Mouse (Mus musculus) liver, embryonic 12.5 days (tissue): ENCODE data around the gene Med12l. TPM values are rescaled to one million over a fixed set of nuclear protein-coding genes. Genes with fewer than 3 reads are reported as not detected.

Experiments
- ATAC-seq: fragments of 200-750 bp; cut with Nextera tagmentation; 2 replicates; pipeline ENCODE4 v1.8.0; 2017; ENCODE audit warnings: moderate number of reproducible peaks, mild to moderate bottlenecking, moderate library complexity
- H3K27ac ChIP-seq: fragments of 300-500 bp; sonication (generic); 2 replicates; pipeline ENCODE4 v1.5.1; 2016; ENCODE audit warnings: mild to moderate bottlenecking
- H3K27me3 ChIP-seq: fragments of 300-500 bp; sonication (generic); replicated peaks from 2 replicates; pipeline ENCODE4 v1.6.1; 2016; ENCODE audit warnings: mild to moderate bottlenecking, moderate library complexity
- H3K36me3 ChIP-seq: fragments of 300-500 bp; sonication (generic); 2 replicates; pipeline ENCODE4 v1.6.1; 2016; ENCODE audit warnings: mild to moderate bottlenecking, moderate library complexity
- H3K4me1 ChIP-seq: fragments of 300-500 bp; sonication (generic); 2 replicates; pipeline ENCODE4 v1.6.1; 2016
- H3K4me2 ChIP-seq: fragments of 300-500 bp; sonication (generic); 2 replicates; pipeline ENCODE4 v1.6.1; 2016; ENCODE audit warnings: mild to moderate bottlenecking, moderate library complexity
- H3K4me3 ChIP-seq: fragments of 300-500 bp; sonication (generic); 2 replicates; pipeline ENCODE4 v1.5.1; 2016; ENCODE audit warnings: mild to moderate bottlenecking, moderate library complexity
- H3K9ac ChIP-seq: fragments of 300-500 bp; sonication (generic); 2 replicates; pipeline ENCODE4 v1.6.1; 2016; ENCODE audit warnings: mild to moderate bottlenecking, moderate library complexity
- H3K9me3 ChIP-seq: fragments of 300-500 bp; sonication (generic); replicated peaks from 2 replicates; pipeline ENCODE4 v1.6.1; 2016; ENCODE audit warnings: mild to moderate bottlenecking, moderate library complexity
- WGBS: fragments of 180-500 bp; shearing (Covaris S2); methylation state at CpG from one replicate; pipeline ENCODE4 v1.1.7; 2016; ENCODE audit not compliant: insufficient replicate concordance; 5-methylcytosine and 5-hydroxymethylcytosine counted together
- polyA plus RNA-seq: library from polyadenylated mRNA; unstranded; fragments of >200 nt; fragmentation: Nextera tagmentation; extraction: Ambion mirVana; gene quantifications from 2 replicates; pipeline ENCODE4 v1.2.1, GENCODE M21; 2016

The Med12l gene
- polyA plus RNA-seq, 1 experiment from 2014 or later, result 2.1 TPM

DNA sequence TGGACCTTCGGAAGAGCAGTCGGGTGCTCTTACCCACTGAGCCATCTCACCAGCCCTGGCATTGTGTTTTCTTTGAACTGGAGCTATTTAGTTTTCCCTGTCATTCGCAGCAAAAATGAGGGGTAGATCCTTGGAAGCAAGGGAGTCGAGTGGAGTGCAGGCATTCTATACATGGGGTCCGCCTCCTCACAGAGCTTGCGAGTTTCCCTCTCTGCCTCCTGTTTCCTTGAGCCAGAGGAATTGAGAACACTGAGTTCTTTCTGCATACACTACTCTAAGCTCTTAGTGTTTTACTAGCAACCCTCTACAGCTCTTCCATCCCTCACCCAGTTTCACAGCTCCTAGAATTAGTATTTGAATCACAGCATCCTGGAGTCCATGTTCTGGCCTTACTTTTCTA, 149.8 kb downstream of the Med12l start:
- 77% methylated on average over 6 of the region's 6 CpGs for WGBS
- ATAC-seq, result no peak
- no peak overlapping the region for H3K9ac ChIP-seq

DNA sequence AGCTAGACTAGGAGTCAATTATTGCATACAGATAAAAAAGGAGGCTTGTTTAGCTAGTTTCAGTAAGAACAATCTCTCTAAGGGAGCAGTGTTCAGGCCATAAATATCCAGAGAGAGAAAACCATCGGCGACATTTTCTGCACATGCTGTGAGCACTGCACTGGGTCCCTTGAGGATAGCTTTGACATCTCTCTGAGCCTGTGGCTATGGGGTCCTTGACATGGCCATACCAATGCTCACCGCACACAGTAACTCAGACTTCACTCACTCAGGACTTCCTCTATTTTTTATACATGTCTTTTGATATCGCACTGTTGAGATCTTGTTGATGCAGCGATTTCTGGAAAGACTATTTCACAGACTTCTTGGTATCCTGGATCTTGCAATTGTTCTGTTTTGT, 151.4 kb downstream of the Med12l start:
- 81% methylated on average over 5 of the region's 5 CpGs for WGBS
- no peak for ATAC-seq

More for the DNA sequence above, 149.8 kb downstream of the Med12l start:
- Histone ChIP-seq H3K27me3 (no peaks in the 10 kb centered on the region), H3K4me2 (no peak overlapping the region), H3K4me3 (no peak overlapping the region), H3K36me3 (no peaks in the 10 kb centered on the region), H3K27ac (no peak overlapping the region), H3K9me3 (no peaks in the 10 kb centered on the region), H3K4me1 (peaks cover 4% of the 10 kb centered on the region; the same call in 1 of the 2 replicates)

DNA sequence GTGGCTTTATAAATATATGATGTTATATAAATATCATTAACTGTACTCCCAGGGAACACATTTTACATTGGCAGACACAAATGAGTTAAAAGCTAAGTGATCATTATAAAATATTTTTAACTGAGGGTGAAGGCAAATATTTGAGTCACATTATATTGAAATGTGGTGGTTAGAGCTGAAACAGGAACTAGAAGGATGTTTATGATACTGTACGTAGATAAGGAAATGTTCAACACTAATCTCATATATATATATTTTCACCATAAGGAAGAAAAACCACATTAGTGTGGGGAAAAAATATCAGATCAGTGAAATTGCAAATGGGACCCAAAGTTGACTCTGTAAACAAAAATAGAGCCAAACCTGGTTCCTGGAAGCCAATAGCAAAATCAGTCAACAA, 154.8 kb downstream of the Med12l start:
- no peak overlapping the region for H3K4me3 ChIP-seq
- no peaks in the 10 kb centered on the region for H3K27me3 ChIP-seq
- no peak for ATAC-seq

More for the DNA sequence above, 151.4 kb downstream of the Med12l start:
- Histone ChIP-seq H3K9me3 (no peaks in the 10 kb centered on the region), H3K36me3 (no peaks in the 10 kb centered on the region), H3K4me1 (peaks cover 2% of the 10 kb centered on the region; the same call in 1 of the 2 replicates), H3K4me3 (no peak overlapping the region), H3K9ac (no peak overlapping the region), H3K4me2 (no peak overlapping the region), H3K27ac (no peak overlapping the region), H3K27me3 (no peaks in the 10 kb centered on the region)

DNA sequence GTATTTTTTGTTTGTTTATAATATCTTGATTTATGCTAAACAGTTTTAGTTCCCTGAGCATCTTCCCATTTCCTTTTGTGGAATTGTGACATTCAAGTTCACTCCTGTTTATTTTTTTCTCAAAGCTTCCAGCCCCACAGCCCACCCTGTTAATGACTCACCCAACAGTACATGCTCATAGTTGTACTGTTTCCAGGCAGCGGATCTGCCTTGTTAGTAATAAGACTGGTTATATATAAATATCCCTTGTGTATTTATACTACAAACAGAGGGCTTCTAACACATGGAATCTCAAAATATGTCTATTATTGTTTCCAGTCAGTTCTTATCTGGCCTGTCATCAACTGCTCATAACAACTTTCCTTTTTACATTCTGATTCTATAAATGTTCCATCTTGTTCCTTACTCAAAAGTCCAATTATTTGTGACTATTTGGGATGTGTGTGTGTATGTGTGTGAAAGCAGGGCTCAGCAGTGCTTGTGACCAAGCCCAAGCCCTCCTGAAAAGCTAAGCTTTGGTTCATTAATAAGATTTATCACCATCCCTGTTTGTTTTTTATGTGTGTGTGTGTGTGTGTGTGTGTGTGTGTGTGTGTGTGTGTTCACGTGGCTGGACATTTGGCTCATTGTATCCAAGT, 161.9 kb downstream of the Med12l start:
- H3K9ac ChIP-seq, result no peak overlapping the region
- no peak overlapping the region for H3K4me2 ChIP-seq
- ATAC-seq, result no peak
- H3K27ac ChIP-seq, result no peak overlapping the region
- H3K9me3 ChIP-seq, result no peaks in the 10 kb centered on the region
- WGBS, result 79% methylated on average over 2 of the region's 2 CpGs
- H3K27me3 ChIP-seq, result no peaks in the 10 kb centered on the region
- H3K4me3 ChIP-seq, result no peak overlapping the region
- H3K4me1 ChIP-seq, result no peaks in the 10 kb centered on the region
- no peaks in the 10 kb centered on the region for H3K36me3 ChIP-seq

More for the DNA sequence above, 154.8 kb downstream of the Med12l start:
- no peaks in the 10 kb centered on the region for H3K36me3 ChIP-seq
- no peak overlapping the region for H3K9ac ChIP-seq
- 71% methylated on average over 1 of the region's 1 CpGs for WGBS
- H3K27ac ChIP-seq, result no peak overlapping the region
- H3K4me2 ChIP-seq, result no peak overlapping the region
- no peaks in the 10 kb centered on the region for H3K9me3 ChIP-seq
- no peaks in the 10 kb centered on the region for H3K4me1 ChIP-seq

DNA sequence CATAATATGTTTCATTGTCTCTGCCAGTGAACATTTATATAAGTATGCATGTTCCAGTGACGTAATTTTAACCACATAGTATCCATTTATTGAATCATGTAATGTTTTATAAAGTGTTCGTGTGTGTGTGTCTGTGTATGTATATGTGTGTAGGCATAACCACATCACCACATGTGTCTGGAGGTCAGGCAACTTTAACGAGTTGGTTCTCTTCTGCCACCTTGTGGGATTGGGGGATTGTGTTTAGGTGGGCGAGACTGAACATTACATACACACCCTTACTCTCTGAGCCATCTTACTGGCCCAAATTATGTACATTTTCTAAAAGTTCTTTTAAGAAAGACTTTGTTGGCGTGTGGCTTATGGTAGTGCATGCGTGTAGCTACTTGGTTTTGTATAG, 162.9 kb downstream of the Med12l start:
- no peak for ATAC-seq
- H3K9ac ChIP-seq, result no peak overlapping the region
- H3K4me1 ChIP-seq, result no peaks in the 10 kb centered on the region
- no peak overlapping the region for H3K4me3 ChIP-seq
- no peaks in the 10 kb centered on the region for H3K36me3 ChIP-seq
- 59% methylated on average over 6 of the region's 6 CpGs for WGBS
- H3K27ac ChIP-seq, result no peak overlapping the region
- H3K4me2 ChIP-seq, result no peak overlapping the region
- H3K9me3 ChIP-seq, result no peaks in the 10 kb centered on the region
- H3K27me3 ChIP-seq, result no peaks in the 10 kb centered on the region

DNA sequence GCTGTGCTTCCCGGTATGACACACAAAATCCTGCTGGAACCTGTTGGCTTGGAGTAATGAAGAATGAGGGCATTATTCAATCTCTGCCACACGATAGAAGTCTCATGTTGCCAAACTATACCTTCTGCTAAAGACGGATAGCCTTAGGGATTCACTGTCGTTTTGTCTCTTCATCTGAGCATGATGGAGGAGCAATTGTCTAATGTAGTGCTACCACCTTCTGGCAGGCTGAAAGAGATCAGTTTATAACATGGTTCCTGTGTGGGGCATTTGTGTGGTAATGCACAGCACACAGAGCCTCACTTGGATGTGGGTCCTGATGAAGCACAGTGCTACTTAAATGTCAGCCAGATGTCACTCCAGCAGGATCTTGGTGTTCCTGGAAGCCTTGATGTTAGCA, 163.6 kb downstream of the Med12l start:
- no peak for ATAC-seq
- Histone ChIP-seq H3K36me3 (no peaks in the 10 kb centered on the region), H3K27me3 (no peaks in the 10 kb centered on the region), H3K4me1 (no peaks in the 10 kb centered on the region), H3K4me3 (no peak overlapping the region), H3K9me3 (no peaks in the 10 kb centered on the region), H3K4me2 (no peak overlapping the region), H3K9ac (no peak overlapping the region), H3K27ac (no peak overlapping the region)
- WGBS, result 73% methylated on average over 4 of the region's 4 CpGs

DNA sequence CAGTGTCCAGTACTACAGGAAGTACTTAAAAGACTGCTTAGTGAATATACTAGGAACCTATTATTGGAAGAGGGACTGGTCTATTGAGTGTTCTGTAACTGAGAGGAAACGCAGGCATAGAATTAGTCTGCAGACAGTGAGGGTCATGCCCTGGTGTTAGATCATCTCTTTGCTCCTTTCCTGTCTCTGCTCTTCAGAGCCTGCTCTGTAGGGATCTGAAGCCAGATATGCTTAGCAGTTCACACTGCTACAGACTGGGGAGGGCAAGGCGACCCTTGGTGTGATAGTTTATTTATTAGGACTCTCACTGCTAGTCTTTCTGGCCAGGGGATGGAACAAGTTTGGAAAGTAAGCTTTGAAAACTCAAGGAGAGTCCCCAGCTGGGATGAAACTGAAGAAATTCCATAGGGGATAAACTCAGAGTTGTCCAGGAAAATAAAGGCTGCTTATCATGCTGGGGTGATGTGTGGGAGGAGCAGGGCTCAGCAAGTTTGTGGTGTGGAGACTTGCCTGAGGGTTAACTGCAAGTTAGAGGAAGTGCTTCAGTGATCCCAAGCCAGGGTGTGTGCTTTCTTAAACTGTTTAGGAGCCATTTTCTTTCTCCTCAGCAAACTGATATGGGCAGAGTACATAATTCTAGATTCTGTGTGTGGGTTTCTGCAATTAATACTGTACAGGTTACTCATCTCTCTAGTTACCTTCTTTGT, 164.4 kb downstream of the Med12l start:
- WGBS, result 41% methylated on average over 2 of the region's 2 CpGs

DNA sequence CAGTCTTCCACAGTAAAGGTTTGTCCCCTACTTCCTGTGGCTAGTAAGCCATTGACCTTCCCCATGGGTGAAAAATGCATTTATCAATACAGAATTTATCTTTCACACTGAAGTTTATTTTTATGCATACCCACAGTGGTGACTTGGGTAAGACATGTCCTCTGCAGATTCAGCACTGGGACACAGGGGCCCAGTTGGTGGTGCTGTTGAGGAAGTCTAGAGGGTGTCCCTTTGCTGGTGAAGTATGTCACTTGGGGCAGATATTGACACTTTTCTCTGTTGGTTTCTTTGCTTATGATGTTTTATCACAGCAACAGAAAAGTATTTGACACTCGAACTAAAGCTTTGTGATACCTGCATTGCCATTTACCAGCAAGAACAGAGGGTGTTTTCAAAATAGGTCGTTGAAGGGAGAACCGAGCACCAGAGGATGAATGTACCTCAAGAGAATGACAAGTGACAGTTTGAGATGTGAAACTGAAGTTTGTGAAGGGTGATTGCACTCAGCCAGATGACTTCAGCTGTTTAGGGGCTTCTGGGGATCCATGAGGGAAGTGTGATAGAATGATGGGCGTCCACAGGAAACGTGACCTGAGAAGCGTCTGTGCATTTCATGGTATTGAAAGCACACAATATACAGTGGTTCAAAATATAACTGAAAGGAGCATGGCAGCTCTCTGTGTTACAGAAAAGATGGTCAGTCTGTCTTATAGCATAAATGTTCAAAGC, 169.0 kb downstream of the Med12l start:
- Histone ChIP-seq H3K9me3 (no peaks in the 10 kb centered on the region), H3K27me3 (no peaks in the 10 kb centered on the region), H3K4me3 (no peak overlapping the region), H3K4me2 (no peak overlapping the region), H3K36me3 (no peaks in the 10 kb centered on the region), H3K4me1 (0 out of 2 replicates have a peak, but pooled peaks cover 5% of the 10 kb centered on the region), H3K27ac (no peak overlapping the region), H3K9ac (no peak overlapping the region)
- 55% methylated on average over 6 of the region's 6 CpGs for WGBS
- no peak for ATAC-seq

More for the DNA sequence above, 164.4 kb downstream of the Med12l start:
- no peaks in the 10 kb centered on the region for H3K9me3 ChIP-seq
- no peaks in the 10 kb centered on the region for H3K4me1 ChIP-seq
- H3K27me3 ChIP-seq, result no peaks in the 10 kb centered on the region
- no peak overlapping the region for H3K4me2 ChIP-seq
- H3K9ac ChIP-seq, result no peak overlapping the region
- ATAC-seq, result no peak
- no peak overlapping the region for H3K27ac ChIP-seq
- H3K4me3 ChIP-seq, result no peak overlapping the region
- H3K36me3 ChIP-seq, result no peaks in the 10 kb centered on the region

DNA sequence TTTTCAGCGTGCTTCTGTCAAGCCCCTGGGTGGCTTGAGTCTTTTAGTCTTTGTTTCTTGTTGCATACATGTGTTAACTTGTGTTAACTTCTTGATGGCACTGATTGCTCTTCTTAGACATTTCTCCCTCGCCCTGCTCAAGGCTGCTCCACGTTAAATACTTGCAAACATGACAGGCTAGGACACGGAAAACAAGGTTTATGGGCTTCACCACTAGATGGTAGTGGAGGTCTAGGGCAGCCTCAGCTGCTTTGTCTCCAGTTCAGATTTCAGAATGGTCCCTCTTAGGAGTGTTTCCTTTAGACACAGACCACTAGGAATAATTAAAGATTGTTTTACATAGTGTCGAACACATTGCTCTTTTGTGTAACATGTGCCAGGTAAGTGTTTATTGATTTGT, 169.6 kb downstream of the Med12l start:
- H3K9ac ChIP-seq, result no peak overlapping the region
- 35% methylated on average over 5 of the region's 5 CpGs for WGBS
- H3K9me3 ChIP-seq, result no peaks in the 10 kb centered on the region
- no peak overlapping the region for H3K27ac ChIP-seq
- no peak for ATAC-seq
- H3K4me3 ChIP-seq, result no peak overlapping the region
- no peaks in the 10 kb centered on the region for H3K27me3 ChIP-seq
- H3K36me3 ChIP-seq, result no peaks in the 10 kb centered on the region
- 0 out of 2 replicates have a peak, but pooled peaks cover 5% of the 10 kb centered on the region for H3K4me1 ChIP-seq
- no peak overlapping the region for H3K4me2 ChIP-seq

DNA sequence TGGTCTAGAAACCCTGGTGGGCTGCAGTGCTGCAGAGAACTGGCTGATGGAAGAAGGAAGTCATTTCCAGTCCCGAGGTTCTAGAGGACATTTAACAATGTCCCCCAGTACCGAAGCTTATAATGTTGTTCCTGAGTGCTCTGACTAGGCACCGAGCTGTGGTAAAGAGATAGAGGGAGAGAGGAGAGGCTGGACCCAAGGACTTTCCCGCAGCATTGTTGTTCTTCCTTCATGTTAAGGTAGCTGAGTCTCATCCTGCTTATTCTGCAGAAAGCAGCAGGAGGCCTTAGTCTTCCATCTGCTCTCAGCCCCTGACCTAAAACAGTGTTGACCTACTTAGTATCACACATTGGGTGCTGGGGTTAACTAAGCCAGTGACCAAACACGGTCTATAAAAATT, 171.2 kb downstream of the Med12l start:
- Histone ChIP-seq H3K4me1 (0 out of 2 replicates have a peak, but pooled peaks cover 5% of the 10 kb centered on the region), H3K36me3 (no peaks in the 10 kb centered on the region), H3K9me3 (no peaks in the 10 kb centered on the region), H3K27me3 (no peaks in the 10 kb centered on the region), H3K4me2 (no peak overlapping the region), H3K9ac (no peak overlapping the region), H3K4me3 (no peak overlapping the region), H3K27ac (no peak overlapping the region)
- no peak for ATAC-seq
- 59% methylated on average over 5 of the region's 5 CpGs for WGBS

DNA sequence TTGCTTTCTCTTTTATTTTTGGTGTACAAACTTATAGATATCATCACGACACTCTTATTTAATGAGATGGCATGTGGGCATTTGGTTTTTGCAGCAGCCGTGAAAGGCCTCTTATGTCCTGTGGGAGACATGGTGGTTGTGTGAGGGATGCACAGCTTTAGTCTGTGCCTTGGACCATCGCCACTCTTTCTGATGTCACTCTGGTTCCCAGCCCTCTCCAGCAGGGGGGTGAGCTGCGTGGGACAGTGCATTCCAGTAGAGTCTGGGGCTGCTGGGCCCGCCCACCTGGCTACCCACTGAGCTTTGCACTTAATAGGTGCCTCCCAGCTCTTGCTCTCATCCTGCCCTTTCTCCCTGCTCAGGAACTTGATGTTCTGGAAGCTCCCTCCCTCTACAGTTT, 175.5 kb downstream of the Med12l start:
- Histone ChIP-seq H3K4me2 (no peak overlapping the region), H3K9ac (no peak overlapping the region), H3K9me3 (no peaks in the 10 kb centered on the region), H3K4me3 (no peak overlapping the region), H3K4me1 (0 out of 2 replicates have a peak, but pooled peaks cover 5% of the 10 kb centered on the region), H3K27me3 (no peaks in the 10 kb centered on the region), H3K36me3 (no peaks in the 10 kb centered on the region), H3K27ac (no peak overlapping the region)
- no peak for ATAC-seq
- WGBS, result 65% methylated on average over 5 of the region's 5 CpGs

DNA sequence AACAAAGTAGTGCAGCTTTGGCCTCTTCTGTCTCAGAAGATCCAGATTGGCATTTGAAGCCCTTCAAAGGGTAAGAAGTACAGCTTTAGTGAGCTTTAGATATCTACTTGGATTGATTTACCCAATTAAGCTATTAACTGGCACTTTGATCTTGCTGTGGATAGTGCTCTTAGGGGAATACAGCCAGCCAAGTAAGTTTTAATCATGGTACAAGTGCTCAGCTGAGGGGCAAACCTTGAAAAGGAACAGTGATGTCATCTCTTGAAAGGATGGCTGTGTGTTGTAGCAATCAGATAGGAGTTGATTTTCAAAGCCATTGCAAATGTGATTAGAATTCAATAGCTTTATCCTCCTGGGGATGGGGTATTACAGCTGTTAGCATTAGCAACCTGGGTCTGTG, 176.5 kb downstream of the Med12l start:
- Histone ChIP-seq H3K4me3 (no peak overlapping the region), H3K4me2 (no peak overlapping the region), H3K9me3 (no peaks in the 10 kb centered on the region), H3K4me1 (0 out of 2 replicates have a peak, but pooled peaks cover 5% of the 10 kb centered on the region), H3K27me3 (no peaks in the 10 kb centered on the region), H3K27ac (no peak overlapping the region), H3K9ac (no peak overlapping the region), H3K36me3 (no peaks in the 10 kb centered on the region)
- no peak for ATAC-seq
